Mouse (Mus musculus): ENCODE measurements around the gene Ski. TPM values are rescaled to one million over a fixed set of nuclear protein-coding genes. Genes with fewer than 3 reads are reported as not detected.

Gene Ski
- polyA plus RNA-seq, 1 experiment from 2014 or later, result 12.7 TPM

- no peak for DNase-seq (ENCODE audit: low spot score, missing footprints)
- Histone ChIP-seq H3K4me1 (ENCODE audit: control insufficient read depth, insufficient read depth, low read length) (peaks cover 18% of the 10 kb centered on the region), H3K27ac (ENCODE audit: low read depth, low read length) (no peak overlapping the region), H3K27me3 (ENCODE audit: control insufficient read depth, insufficient read depth, low read length) (no peaks in the 10 kb centered on the region), H3K36me3 (ENCODE audit: control insufficient read depth, insufficient read depth, low read length) (no peaks in the 10 kb centered on the region), H3K9ac (ENCODE audit: low read length) (no peak overlapping the region), H3K4me3 (ENCODE audit: low read depth, low read length) (no peak overlapping the region), H3K4me2 (no peak overlapping the region), H3K9me3 (ENCODE audit: control insufficient read depth, low read length) (no peaks in the 10 kb centered on the region)
- 86% methylated on average over 5 of the region's 5 CpGs for WGBS
- no peak for ATAC-seq (ENCODE audit: low FRiP score)
These were observed 15.9 kb upstream of the Ski start for GRCm38 (mm10) chr4:155238276-155238675.

GRCm38 (mm10) chr4:155236737-155237385 is 14.5 kb upstream of the Ski start:
- peaks cover 18% of the 10 kb centered on the region for H3K4me1 ChIP-seq (ENCODE audit: control insufficient read depth, insufficient read depth, low read length)
- no peak overlapping the region for H3K4me2 ChIP-seq
- no peaks in the 10 kb centered on the region for H3K9me3 ChIP-seq (ENCODE audit: control insufficient read depth, low read length)
- H3K36me3 ChIP-seq (ENCODE audit: control insufficient read depth, insufficient read depth, low read length), result no peaks in the 10 kb centered on the region
- no peak overlapping the region for H3K4me3 ChIP-seq (ENCODE audit: low read depth, low read length)
- H3K27me3 ChIP-seq (ENCODE audit: control insufficient read depth, insufficient read depth, low read length), result no peaks in the 10 kb centered on the region
- 73% methylated on average over 12 of the region's 12 CpGs for WGBS
- no peak overlapping the region for H3K9ac ChIP-seq (ENCODE audit: low read length)
- H3K27ac ChIP-seq (ENCODE audit: low read depth, low read length), result no peak overlapping the region
- ATAC-seq (ENCODE audit: low FRiP score) (no peak), DNase-seq (ENCODE audit: low spot score, missing footprints) (no peak)

- peak; percentile 95 for DNase-seq (ENCODE audit: low spot score, missing footprints)
- peaks cover 18% of the 10 kb centered on the region for H3K4me1 ChIP-seq (ENCODE audit: control insufficient read depth, insufficient read depth, low read length)
- 21% methylated on average over 18 of the region's 18 CpGs for WGBS
These were observed 13.1 kb upstream of the Ski start for GRCm38 (mm10) chr4:155235311-155236119.

GRCm38 (mm10) chr4:155234371-155235310 is 12.2 kb upstream of the Ski start:
- 76% methylated on average over 8 of the region's 8 CpGs for WGBS
- Histone ChIP-seq H3K27me3 (ENCODE audit: control insufficient read depth, insufficient read depth, low read length) (no peaks in the 10 kb centered on the region), H3K9me3 (ENCODE audit: control insufficient read depth, low read length) (no peaks in the 10 kb centered on the region), H3K4me2 (peak overlapping the region; percentile 33; the same call in 1 of the 2 replicates), H3K9ac (ENCODE audit: low read length) (peak overlapping the region; percentile 66; the same call in 1 of the 2 replicates), H3K4me3 (ENCODE audit: low read depth, low read length) (no peak overlapping the region), H3K36me3 (ENCODE audit: control insufficient read depth, insufficient read depth, low read length) (no peaks in the 10 kb centered on the region), H3K4me1 (ENCODE audit: control insufficient read depth, insufficient read depth, low read length) (peaks cover 18% of the 10 kb centered on the region), H3K27ac (ENCODE audit: low read depth, low read length) (peak overlapping the region; percentile 70)
- DNase-seq (ENCODE audit: low spot score, missing footprints) (peak; percentile 91), ATAC-seq (ENCODE audit: low FRiP score) (peak; percentile 41)

More at GRCm38 (mm10) chr4:155235311-155236119, 13.1 kb upstream of the Ski start:
- no peaks in the 10 kb centered on the region for H3K27me3 ChIP-seq (ENCODE audit: control insufficient read depth, insufficient read depth, low read length)
- peak overlapping the region; percentile 66 for H3K9ac ChIP-seq (ENCODE audit: low read length)
- H3K4me3 ChIP-seq (ENCODE audit: low read depth, low read length), result no peak overlapping the region
- peak; percentile 85 for ATAC-seq (ENCODE audit: low FRiP score)
- H3K36me3 ChIP-seq (ENCODE audit: control insufficient read depth, insufficient read depth, low read length), result no peaks in the 10 kb centered on the region
- H3K9me3 ChIP-seq (ENCODE audit: control insufficient read depth, low read length), result no peaks in the 10 kb centered on the region
- peak overlapping the region; percentile 33 for H3K4me2 ChIP-seq
- peak overlapping the region; percentile 70 for H3K27ac ChIP-seq (ENCODE audit: low read depth, low read length)

- Histone ChIP-seq H3K27ac (ENCODE audit: low read depth, low read length) (0 out of 2 replicates have a peak overlapping the region, but pooled peaks have one; percentile 14), H3K36me3 (ENCODE audit: control insufficient read depth, insufficient read depth, low read length) (no peaks in the 10 kb centered on the region), H3K9ac (ENCODE audit: low read length) (peak overlapping the region; percentile 27; the same call in 1 of the 2 replicates), H3K4me2 (no peak overlapping the region), H3K4me3 (ENCODE audit: low read depth, low read length) (no peak overlapping the region), H3K9me3 (ENCODE audit: control insufficient read depth, low read length) (no peaks in the 10 kb centered on the region), H3K4me1 (ENCODE audit: control insufficient read depth, insufficient read depth, low read length) (peaks cover 18% of the 10 kb centered on the region), H3K27me3 (ENCODE audit: control insufficient read depth, insufficient read depth, low read length) (no peaks in the 10 kb centered on the region)
- WGBS, result 51% methylated on average over 10 of the region's 10 CpGs
- DNase-seq (ENCODE audit: low spot score, missing footprints) (no peak), ATAC-seq (ENCODE audit: low FRiP score) (no peak)
These were observed 11.5 kb upstream of the Ski start for GRCm38 (mm10) chr4:155233878-155234277.

GRCm38 (mm10) chr4:155228461-155228860 is 6.1 kb upstream of the Ski start:
- Histone ChIP-seq H3K4me1 (ENCODE audit: control insufficient read depth, insufficient read depth, low read length) (peaks cover 6% of the 10 kb centered on the region; the same call in 1 of the 2 replicates), H3K27me3 (ENCODE audit: control insufficient read depth, insufficient read depth, low read length) (no peaks in the 10 kb centered on the region), H3K9ac (ENCODE audit: low read length) (no peak overlapping the region), H3K4me3 (ENCODE audit: low read depth, low read length) (no peak overlapping the region), H3K27ac (ENCODE audit: low read depth, low read length) (no peak overlapping the region), H3K36me3 (ENCODE audit: control insufficient read depth, insufficient read depth, low read length) (no peaks in the 10 kb centered on the region), H3K9me3 (ENCODE audit: control insufficient read depth, low read length) (no peaks in the 10 kb centered on the region), H3K4me2 (no peak overlapping the region)
- DNase-seq (ENCODE audit: low spot score, missing footprints), result no peak
- WGBS, result 86% methylated on average over 5 of the region's 5 CpGs
- ATAC-seq (ENCODE audit: low FRiP score), result no peak

GRCm38 (mm10) chr4:155227986-155228385 is 5.6 kb upstream of the Ski start:
- H3K4me3 ChIP-seq (ENCODE audit: low read depth, low read length), result no peak overlapping the region
- no peak for DNase-seq (ENCODE audit: low spot score, missing footprints)
- ATAC-seq (ENCODE audit: low FRiP score), result no peak
- H3K9ac ChIP-seq (ENCODE audit: low read length), result no peak overlapping the region
- no peaks in the 10 kb centered on the region for H3K27me3 ChIP-seq (ENCODE audit: control insufficient read depth, insufficient read depth, low read length)
- 85% methylated on average over 4 of the region's 4 CpGs for WGBS
- no peaks in the 10 kb centered on the region for H3K9me3 ChIP-seq (ENCODE audit: control insufficient read depth, low read length)
- H3K36me3 ChIP-seq (ENCODE audit: control insufficient read depth, insufficient read depth, low read length), result no peaks in the 10 kb centered on the region
- no peak overlapping the region for H3K4me2 ChIP-seq
- no peak overlapping the region for H3K27ac ChIP-seq (ENCODE audit: low read depth, low read length)
- peaks cover 5% of the 10 kb centered on the region; the same call in 1 of the 2 replicates for H3K4me1 ChIP-seq (ENCODE audit: control insufficient read depth, insufficient read depth, low read length)

- WGBS, result 83% methylated on average over 5 of the region's 5 CpGs
- Histone ChIP-seq H3K27ac (ENCODE audit: low read depth, low read length) (no peak overlapping the region), H3K9ac (ENCODE audit: low read length) (no peak overlapping the region), H3K9me3 (ENCODE audit: control insufficient read depth, low read length) (no peaks in the 10 kb centered on the region), H3K4me3 (ENCODE audit: low read depth, low read length) (no peak overlapping the region), H3K4me1 (ENCODE audit: control insufficient read depth, insufficient read depth, low read length) (peaks cover 8% of the 10 kb centered on the region), H3K36me3 (ENCODE audit: control insufficient read depth, insufficient read depth, low read length) (no peaks in the 10 kb centered on the region), H3K27me3 (ENCODE audit: control insufficient read depth, insufficient read depth, low read length) (no peaks in the 10 kb centered on the region), H3K4me2 (no peak overlapping the region)
- no peak for ATAC-seq (ENCODE audit: low FRiP score)
- no peak for DNase-seq (ENCODE audit: low spot score, missing footprints)
These were observed 3.5 kb upstream of the Ski start for GRCm38 (mm10) chr4:155225918-155226317.

Measured in midbrain, embryonic 11.5 days (tissue).